Mouse (Mus musculus) forebrain, embryonic 14.5 days (tissue): Measurements from ENCODE around the gene Tril. TPM values are rescaled to one million over a fixed set of nuclear protein-coding genes. Genes with fewer than 3 reads are reported as not detected.

ENCODE experiments used
- ATAC-seq: fragments of 200-750 bp; cut with Nextera tagmentation; 2 replicates; pipeline ENCODE4 v1.8.0; 2017; ENCODE audit warnings: mild to moderate bottlenecking, moderate library complexity
- DNase-seq: peaks from one replicate; pipeline ENCODE4 v3.0.0-alpha.2; 2015; ENCODE audit warnings: low spot score
- H3K27ac ChIP-seq: fragments of 300-500 bp; sonication (generic); 2 replicates; pipeline ENCODE4 v1.5.1; 2014; ENCODE audit warnings: low read depth, mild to moderate bottlenecking, control low read depth, low read length, moderate library complexity
- H3K27me3 ChIP-seq: fragments of 300-500 bp; sonication (generic); replicated peaks from 2 replicates; pipeline ENCODE4 v1.6.1; 2014; ENCODE audit warnings: low read length, control low read depth, mixed read lengths; ENCODE audit not compliant: control insufficient read depth, insufficient read depth
- H3K36me3 ChIP-seq: fragments of 300-500 bp; sonication (generic); 2 replicates; pipeline ENCODE4 v1.6.1; 2014; ENCODE audit warnings: low read length, control low read depth; ENCODE audit not compliant: control insufficient read depth, insufficient read depth
- H3K4me1 ChIP-seq: fragments of 300-500 bp; sonication (generic); 2 replicates; pipeline ENCODE4 v1.6.1; 2014; ENCODE audit warnings: antibody characterized with exemption, low read length, control low read depth; ENCODE audit not compliant: control insufficient read depth, insufficient read depth
- H3K4me2 ChIP-seq: fragments of 300-500 bp; sonication (generic); 2 replicates; pipeline ENCODE4 v1.6.1; 2014; ENCODE audit warnings: mild to moderate bottlenecking, control low read depth, low read length
- H3K4me3 ChIP-seq: fragments of 300-500 bp; sonication (generic); 2 replicates; pipeline ENCODE4 v1.5.1; 2014; ENCODE audit warnings: low read depth, low read length, control low read depth
- H3K9ac ChIP-seq: fragments of 300-500 bp; sonication (generic); 2 replicates; pipeline ENCODE4 v1.6.1; 2014; ENCODE audit warnings: mild to moderate bottlenecking, low read length, control low read depth, moderate library complexity
- H3K9me3 ChIP-seq: fragments of 300-500 bp; sonication (generic); replicated peaks from 2 replicates; pipeline ENCODE4 v1.6.1; 2016; ENCODE audit warnings: low read length, control low read depth, mixed read lengths; ENCODE audit not compliant: control insufficient read depth
- WGBS: fragments of 180-500 bp; shearing (Covaris S2); extraction: QIAGEN DNeasy Blood & Tissue Kit; methylation state at CpG from one replicate; pipeline ENCODE4 v1.1.7; 2014; 5-methylcytosine and 5-hydroxymethylcytosine counted together
- polyA plus RNA-seq: library from polyadenylated mRNA; unstranded; fragments of >200 nt; fragmentation: Nextera tagmentation; extraction: Ambion mirVana; gene quantifications from 2 replicates; pipeline ENCODE4 v1.2.1, GENCODE M21; 2014

Tril gene
- polyA plus RNA-seq, 1 experiment from 2014 or later = 3.9 TPM

- H3K4me3 ChIP-seq = no peak overlapping the region
- no peaks in the 10 kb centered on the region for H3K27me3 ChIP-seq
- H3K36me3 ChIP-seq = no peaks in the 10 kb centered on the region
- DNase-seq (no peak), ATAC-seq (no peak)
- no peak overlapping the region for H3K27ac ChIP-seq
- H3K4me1 ChIP-seq = no peaks in the 10 kb centered on the region
- WGBS = 94% methylated on average over 5 of the region's 5 CpGs
- no peaks in the 10 kb centered on the region for H3K9me3 ChIP-seq
- no peak overlapping the region for H3K4me2 ChIP-seq
- H3K9ac ChIP-seq = no peak overlapping the region
Observed at GRCm38 (mm10) chr6:53780008-53780407, 40.6 kb downstream of the Tril start.

- 47% methylated on average over 7 of the region's 7 CpGs for WGBS
- no peak for ATAC-seq
- Histone ChIP-seq H3K36me3 (no peaks in the 10 kb centered on the region), H3K4me1 (no peaks in the 10 kb centered on the region), H3K4me3 (no peak overlapping the region), H3K4me2 (no peak overlapping the region), H3K27ac (no peak overlapping the region), H3K27me3 (no peaks in the 10 kb centered on the region), H3K9me3 (no peaks in the 10 kb centered on the region), H3K9ac (no peak overlapping the region)
- DNase-seq = no peak
Observed at GRCm38 (mm10) chr6:53779526-53779925, 41.1 kb downstream of the Tril start.

GRCm38 (mm10) chr6:53778424-53778955 lies 42.1 kb downstream of the Tril start:
- Histone ChIP-seq H3K9ac (no peak overlapping the region), H3K4me1 (no peaks in the 10 kb centered on the region), H3K27me3 (no peaks in the 10 kb centered on the region), H3K9me3 (no peaks in the 10 kb centered on the region), H3K4me2 (no peak overlapping the region), H3K4me3 (no peak overlapping the region), H3K27ac (no peak overlapping the region), H3K36me3 (no peaks in the 10 kb centered on the region)
- no peak for ATAC-seq
- no peak for DNase-seq
- 87% methylated on average over 8 of the region's 8 CpGs for WGBS

- H3K27me3 ChIP-seq = no peaks in the 10 kb centered on the region
- no peaks in the 10 kb centered on the region for H3K9me3 ChIP-seq
- H3K9ac ChIP-seq = no peak overlapping the region
- no peak overlapping the region for H3K27ac ChIP-seq
- H3K4me2 ChIP-seq = no peak overlapping the region
- no peaks in the 10 kb centered on the region for H3K36me3 ChIP-seq
- peak; percentile 50; the same call in 1 of the 2 replicates for ATAC-seq
- DNase-seq = peak; percentile 50
- no peaks in the 10 kb centered on the region for H3K4me1 ChIP-seq
- no peak overlapping the region for H3K4me3 ChIP-seq
- WGBS = 70% methylated on average over 4 of the region's 4 CpGs
Observed at GRCm38 (mm10) chr6:53768275-53768674, 52.4 kb downstream of the Tril start.

- ATAC-seq (no peak), DNase-seq (no peak)
- Histone ChIP-seq H3K9me3 (no peaks in the 10 kb centered on the region), H3K27ac (no peak overlapping the region), H3K4me2 (no peak overlapping the region), H3K4me3 (no peak overlapping the region), H3K4me1 (no peaks in the 10 kb centered on the region), H3K27me3 (no peaks in the 10 kb centered on the region), H3K36me3 (no peaks in the 10 kb centered on the region), H3K9ac (no peak overlapping the region)
- WGBS = 81% methylated on average over 10 of the region's 10 CpGs
Observed at GRCm38 (mm10) chr6:53766243-53766915, 54.3 kb downstream of the Tril start.

GRCm38 (mm10) chr6:53765731-53766130 lies 54.9 kb downstream of the Tril start:
- Histone ChIP-seq H3K4me1 (peaks cover 1% of the 10 kb centered on the region; the same call in 1 of the 2 replicates), H3K9ac (no peak overlapping the region), H3K36me3 (no peaks in the 10 kb centered on the region), H3K27me3 (no peaks in the 10 kb centered on the region), H3K4me2 (no peak overlapping the region), H3K9me3 (no peaks in the 10 kb centered on the region), H3K4me3 (no peak overlapping the region), H3K27ac (no peak overlapping the region)
- 71% methylated on average over 8 of the region's 8 CpGs for WGBS
- ATAC-seq (no peak), DNase-seq (no peak)

Other genes with a start within 250 kb of the Tril start
- not detected in 2 replicates for gene Cpvl, start 157.8 kb upstream of the Tril start, polyA plus RNA-seq
- gene Chn2, start 218.7 kb upstream of the Tril start, polyA plus RNA-seq = 43.6 and 45.9 TPM in 2 replicates